Mouse (Mus musculus) urinary bladder, postnatal 36 days (tissue): ENCODE measurements at regions not wholly inside any gene's neighbourhood (a gene's known extent, or its start where the extent isn't known, plus 50 kb on each side); places are given as distances from the start of the nearest gene placed in this dataset.

Source experiments
- DNase-seq, 2 experiments: peaks; one replicate each; pipeline ENCODE4 v3.0.0; 2022; ENCODE audit warnings: low spot score in 2 of 2, mixed read lengths in 1 of 2

GRCm38 (mm10) chr3:52444420-52445119 is 176.4 kb downstream of the Foxo1 start:
- no peak for DNase-seq

- DNase-seq = peak; percentile 7 to 46
These were observed 175.7 kb downstream of the Foxo1 start for GRCm38 (mm10) chr3:52443856-52444255.

GRCm38 (mm10) chr3:52429014-52429589 is 161.0 kb downstream of the Foxo1 start:
- DNase-seq = no peak

GRCm38 (mm10) chr3:52422826-52423225 is 154.7 kb downstream of the Foxo1 start:
- DNase-seq = no peak

- DNase-seq = no peak
These were observed 148.1 kb downstream of the Foxo1 start for GRCm38 (mm10) chr3:52416261-52416660.

GRCm38 (mm10) chr3:52415361-52415760 is 147.2 kb downstream of the Foxo1 start:
- DNase-seq = no peak

GRCm38 (mm10) chr3:52414017-52414416 is 145.9 kb downstream of the Foxo1 start:
- no peak for DNase-seq

- no peak for DNase-seq
These were observed 145.1 kb downstream of the Foxo1 start for GRCm38 (mm10) chr3:52413187-52413746.

- no peak for DNase-seq
These were observed 143.2 kb downstream of the Foxo1 start for GRCm38 (mm10) chr3:52411356-52411755.

GRCm38 (mm10) chr3:52409465-52409864 is 141.3 kb downstream of the Foxo1 start:
- DNase-seq = no peak

GRCm38 (mm10) chr3:52406778-52407318 is 138.7 kb downstream of the Foxo1 start:
- no peak for DNase-seq

GRCm38 (mm10) chr3:52404636-52405035 is 136.5 kb downstream of the Foxo1 start:
- no peak for DNase-seq

GRCm38 (mm10) chr3:52403032-52403431 is 134.9 kb downstream of the Foxo1 start:
- DNase-seq = no peak
